Mouse (Mus musculus): ENCODE results near the gene Lrrc15. TPM values are rescaled to one million over a fixed set of nuclear protein-coding genes. Genes with fewer than 3 reads are reported as not detected.

Lrrc15 gene
- polyA plus RNA-seq, 1 experiment from 2014 or later, result 0.37 TPM

GRCm38 (mm10) chr16:30234636-30235546 is 48.2 kb downstream of the Lrrc15 start:
- Histone ChIP-seq H3K36me3 (no peaks in the 10 kb centered on the region), H3K4me2 (no peak overlapping the region), H3K9me3 (replicated peaks) (no peaks in the 10 kb centered on the region), H3K27ac (replicated peaks) (no peak overlapping the region), H3K4me3 (replicated peaks) (no peak overlapping the region), H3K4me1 (peaks cover 20% of the 10 kb centered on the region), H3K27me3 (replicated peaks) (peaks cover 42% of the 10 kb centered on the region), H3K9ac (replicated peaks) (no peak overlapping the region)
- no peak for ATAC-seq (ENCODE audit: low FRiP score)
- 52% methylated on average over 12 of the region's 12 CpGs for WGBS

GRCm38 (mm10) chr16:30234077-30234476 is 49.0 kb downstream of the Lrrc15 start:
- 54% methylated on average over 8 of the region's 8 CpGs for WGBS
- Histone ChIP-seq H3K9ac (replicated peaks) (no peak overlapping the region), H3K4me3 (replicated peaks) (no peak overlapping the region), H3K27ac (replicated peaks) (no peak overlapping the region), H3K4me1 (peaks cover 20% of the 10 kb centered on the region), H3K4me2 (no peak overlapping the region), H3K27me3 (replicated peaks) (peaks cover 37% of the 10 kb centered on the region), H3K36me3 (no peaks in the 10 kb centered on the region), H3K9me3 (replicated peaks) (no peaks in the 10 kb centered on the region)
- ATAC-seq (ENCODE audit: low FRiP score), result no peak

DNA sequence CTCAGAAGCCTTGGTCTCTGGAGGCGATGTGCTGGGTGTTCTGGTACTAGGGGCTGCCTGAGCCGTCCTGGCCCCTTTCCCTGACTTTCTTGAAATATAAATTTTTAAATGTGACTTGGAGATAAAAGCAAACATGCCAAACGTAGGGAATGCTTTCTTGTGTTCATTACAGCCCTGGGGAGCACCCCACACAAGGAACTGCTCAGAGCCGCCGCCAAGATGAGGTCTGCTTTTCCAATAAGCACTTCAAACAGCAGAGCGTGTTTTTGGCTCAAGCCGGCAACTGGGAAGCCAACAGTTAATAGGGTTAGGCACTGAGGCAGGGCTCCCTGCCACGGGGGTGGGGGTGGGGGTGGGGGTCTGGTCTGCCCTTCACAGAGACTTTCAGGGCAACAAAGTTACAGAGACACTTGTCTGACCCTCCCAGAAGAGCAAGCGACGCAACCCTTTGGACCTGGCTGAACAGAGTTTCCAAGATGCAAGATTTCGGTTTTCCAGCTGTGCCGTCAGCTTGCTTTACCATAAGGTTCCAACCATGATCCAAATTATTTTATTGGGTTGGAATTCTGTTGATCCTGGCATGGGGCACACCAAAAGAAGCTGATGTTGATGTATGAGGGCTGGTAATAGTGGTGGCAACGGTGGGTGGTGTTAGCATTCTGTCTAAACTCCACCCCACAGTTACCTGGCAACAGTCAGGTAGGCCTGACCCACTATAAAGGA is 51.0 kb downstream of the Lrrc15 start:
- Histone ChIP-seq H3K27ac (replicated peaks) (no peak overlapping the region), H3K9me3 (replicated peaks) (no peaks in the 10 kb centered on the region), H3K36me3 (no peaks in the 10 kb centered on the region), H3K27me3 (replicated peaks) (peaks cover 25% of the 10 kb centered on the region), H3K4me3 (replicated peaks) (no peak overlapping the region), H3K4me2 (no peak overlapping the region), H3K9ac (replicated peaks) (no peak overlapping the region), H3K4me1 (peaks cover 19% of the 10 kb centered on the region)
- WGBS, result 36% methylated on average over 13 of the region's 13 CpGs
- no peak for ATAC-seq (ENCODE audit: low FRiP score)

DNA sequence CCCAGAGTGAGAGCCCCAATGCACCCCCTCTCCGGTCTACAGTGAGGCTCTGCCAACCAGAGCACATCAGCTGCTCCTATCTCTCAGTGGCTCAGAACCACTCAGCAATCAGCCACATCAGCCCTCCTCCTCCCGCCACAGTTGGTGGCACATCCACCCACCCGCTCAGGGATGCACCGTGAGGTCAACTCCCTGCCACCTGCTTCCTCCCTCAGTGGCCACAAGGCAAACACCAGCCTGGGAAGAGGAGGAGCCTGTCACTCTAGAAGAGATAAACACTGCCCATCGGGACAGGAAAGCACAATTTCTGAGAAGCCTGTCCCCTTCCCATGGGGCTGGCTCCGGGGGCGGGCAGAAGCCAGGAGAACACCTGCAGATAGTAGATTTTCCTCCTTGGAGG is 55.7 kb downstream of the Lrrc15 start:
- no peak overlapping the region for H3K27ac ChIP-seq (replicated peaks)
- H3K9ac ChIP-seq (replicated peaks), result no peak overlapping the region
- no peaks in the 10 kb centered on the region for H3K9me3 ChIP-seq (replicated peaks)
- no peak for ATAC-seq (ENCODE audit: low FRiP score)
- no peak overlapping the region for H3K4me2 ChIP-seq
- H3K4me1 ChIP-seq, result no peaks in the 10 kb centered on the region
- no peak overlapping the region for H3K4me3 ChIP-seq (replicated peaks)
- WGBS, result 57% methylated on average over 7 of the region's 7 CpGs
- no peaks in the 10 kb centered on the region for H3K36me3 ChIP-seq
- peaks cover 4% of the 10 kb centered on the region; the same call in 1 of the 2 replicates for H3K27me3 ChIP-seq (replicated peaks)

- WGBS, result 57% methylated on average over 13 of the region's 13 CpGs
Measured at GRCm38 (mm10) chr16:30221161-30221782, 61.8 kb downstream of the Lrrc15 start.

More at GRCm38 (mm10) chr16:30221161-30221782, 61.8 kb downstream of the Lrrc15 start:
- no peak for ATAC-seq (ENCODE audit: low FRiP score)
- H3K9me3 ChIP-seq (replicated peaks), result no peaks in the 10 kb centered on the region
- no peak overlapping the region for H3K27ac ChIP-seq (replicated peaks)
- H3K36me3 ChIP-seq, result no peaks in the 10 kb centered on the region
- H3K27me3 ChIP-seq (replicated peaks), result peaks cover 6% of the 10 kb centered on the region; the same call in 1 of the 2 replicates
- no peak overlapping the region for H3K9ac ChIP-seq (replicated peaks)
- H3K4me1 ChIP-seq, result peaks cover 5% of the 10 kb centered on the region; the same call in 1 of the 2 replicates
- no peak overlapping the region for H3K4me2 ChIP-seq
- H3K4me3 ChIP-seq (replicated peaks), result no peak overlapping the region

Other genes with a start within 250 kb of the Lrrc15 start
- 13.6 and 23.2 TPM in 2 replicates for gene Hes1, start 218.9 kb downstream of the Lrrc15 start, polyA plus RNA-seq (2015; fragmentation: Nextera tagmentation; extraction: Ambion mirVana)
- not detected in 2 replicates for gene Cpn2, start 15.8 kb downstream of the Lrrc15 start, polyA plus RNA-seq (2015; fragmentation: Nextera tagmentation; extraction: Ambion mirVana)
- 0.52 and 1.2 TPM in 2 replicates for gene Gp5, start 27.5 kb upstream of the Lrrc15 start, polyA plus RNA-seq (2015; fragmentation: Nextera tagmentation; extraction: Ambion mirVana)
- gene Atp13a3, start 122.7 kb upstream of the Lrrc15 start, polyA plus RNA-seq (2015; fragmentation: Nextera tagmentation; extraction: Ambion mirVana), result 7.8 and 8.8 TPM in 2 replicates